In the genomic region with DNA sequence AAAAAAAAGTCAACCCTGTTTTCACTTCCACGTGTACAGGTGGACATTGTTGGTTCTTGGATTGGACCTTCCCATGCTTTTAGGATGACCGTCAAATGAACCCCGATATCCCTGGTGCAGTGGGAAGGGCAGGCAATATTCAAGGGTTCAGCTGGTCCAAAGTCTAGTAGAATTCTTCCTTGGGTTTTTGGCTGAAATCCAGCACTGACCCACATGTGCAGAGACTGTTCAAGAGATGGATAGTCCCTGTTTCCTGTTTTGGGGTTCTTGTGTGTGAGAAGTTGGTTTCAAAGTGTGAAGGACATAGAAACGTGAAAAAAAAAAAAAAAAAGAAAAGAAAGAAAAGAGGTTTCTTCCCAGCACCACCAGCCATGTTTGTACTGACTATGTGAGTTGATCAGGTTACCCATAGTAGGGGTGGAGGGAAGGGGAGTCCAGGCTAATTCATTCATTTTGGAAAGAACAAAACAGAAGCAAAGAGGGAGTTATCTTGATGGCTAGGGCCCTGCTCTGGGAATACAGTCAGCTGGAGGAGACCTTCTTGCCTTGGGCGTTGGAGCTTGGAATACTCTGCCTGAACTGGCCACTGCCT, we compare ENCODE assay signal across 24 mouse cellular contexts. TPM values are rescaled to one million over a fixed set of nuclear protein-coding genes. Genes with fewer than 3 reads are reported as not detected.
A peak's percentile ranks its signal among the peaks of the same experiment; 100 is the strongest.
DNase-seq lines count a peak whose midpoint lies in the region; ATAC-seq lines count a peak whose summit lies in the region.
"Had no signal": no experiment of that assay in that cellular context is flagged by ENCODE, and none has a peak within 500 bp of the region (broad histone marks: within the 10 kb centered on the region; RNA-seq: fewer than 3 reads in every experiment).

No protein-coding gene starts in this region.

- WGBS in liver, embryonic 11.5 days = 68% methylated on average over 5 of the region's 5 CpGs

- H3K9ac ChIP-seq in liver, embryonic 11.5 days (ENCODE audit: low read depth, low read length) = no peak overlapping the region
- H3K9ac ChIP-seq: embryonic facial prominence, embryonic 12.5 days; heart, embryonic 15.5 days; hindbrain, embryonic 13.5 days; limb, embryonic 12.5 days; liver, embryonic 13.5 days; lung, embryonic 15.5 days; midbrain, embryonic 13.5 days; neural tube, embryonic 15.5 days; stomach, embryonic 15.5 days had no signal

- H3K36me3 ChIP-seq in liver, embryonic 11.5 days (ENCODE audit: control insufficient read depth, insufficient read depth, low read length) = no peaks in the 10 kb centered on the region
- H3K36me3 ChIP-seq: embryonic facial prominence, embryonic 12.5 days; heart, embryonic 15.5 days; hindbrain, embryonic 13.5 days; limb, embryonic 12.5 days; liver, embryonic 13.5 days; lung, embryonic 15.5 days; midbrain, embryonic 13.5 days; neural tube, embryonic 15.5 days; stomach, embryonic 15.5 days had no signal

- H3K4me1 ChIP-seq in liver, embryonic 11.5 days (replicated peaks; ENCODE audit: control insufficient read depth, insufficient read depth, low read length) = peaks cover 6% of the 10 kb centered on the region

- no peak for ATAC-seq in liver, embryonic 11.5 days (replicated peaks; ENCODE audit: low FRiP score)
- ATAC-seq: forebrain, embryonic 14.5 days; intestine, embryonic 16.5 days; midbrain, embryonic 13.5 days; Patski had no signal

- H3K27me3 ChIP-seq in liver, embryonic 11.5 days (replicated peaks; ENCODE audit: control insufficient read depth, insufficient read depth, low read length) = peaks cover 15% of the 10 kb centered on the region
- H3K27me3 ChIP-seq: Patski had no signal

- no peak for DNase-seq in liver, embryonic 11.5 days (ENCODE audit: low spot score)
- DNase-seq in liver (no peak), 416B (ENCODE audit: low read depth) (peak; percentile 87), A20 (ENCODE audit: low read depth, low spot score) (peak; percentile 63)
- peak; percentile 27 to 51 for DNase-seq in natural killer cell, adult 2 months (ENCODE audit: low spot score in 2 of 2)
- no peak for DNase-seq in left cerebral cortex, postnatal 4 days
- DNase-seq: adrenal gland, postnatal 14 days; cerebellum, adult 18-20 months; embryo, embryonic 11 days; gastrocnemius, postnatal 14 days; liver, embryonic 13.5 days; retina, postnatal 1 day; right cerebral cortex, postnatal 14 days had no signal

- no peak overlapping the region for H3K4me3 ChIP-seq in liver, embryonic 11.5 days (ENCODE audit: low read depth, low read length)
- H3K4me3 ChIP-seq: embryonic facial prominence, embryonic 12.5 days; heart, embryonic 15.5 days; hindbrain, embryonic 13.5 days; limb, embryonic 12.5 days; liver, embryonic 13.5 days; lung, embryonic 15.5 days; midbrain, embryonic 13.5 days; neural tube, embryonic 15.5 days; stomach, embryonic 15.5 days had no signal

- no peaks in the 10 kb centered on the region for H3K9me3 ChIP-seq in liver, embryonic 11.5 days (ENCODE audit: control insufficient read depth, low read length)
- H3K9me3 ChIP-seq: embryonic facial prominence, embryonic 12.5 days; heart, embryonic 15.5 days; hindbrain, embryonic 13.5 days; limb, embryonic 12.5 days; liver, embryonic 13.5 days; lung, embryonic 15.5 days; midbrain, embryonic 13.5 days; neural tube, embryonic 15.5 days; stomach, embryonic 15.5 days had no signal

- no peak overlapping the region; the same call in 1 of the 2 replicates for H3K27ac ChIP-seq in liver, embryonic 11.5 days (ENCODE audit: low read depth, low read length)
- H3K27ac ChIP-seq: embryonic facial prominence, embryonic 12.5 days; heart, embryonic 15.5 days; hindbrain, embryonic 13.5 days; limb, embryonic 12.5 days; liver, embryonic 13.5 days; lung, embryonic 15.5 days; midbrain, embryonic 13.5 days; neural tube, embryonic 15.5 days; stomach, embryonic 15.5 days had no signal

- intact Hi-C loops in left cerebral cortex, postnatal 4 days (cut with DNase I) = no loop called here

- peak overlapping the region; percentile 14; the same call in 1 of the 2 replicates for H3K4me2 ChIP-seq in liver, embryonic 11.5 days
- H3K4me2 ChIP-seq: embryonic facial prominence, embryonic 12.5 days; heart, embryonic 15.5 days; hindbrain, embryonic 13.5 days; limb, embryonic 12.5 days; liver, embryonic 13.5 days; lung, embryonic 15.5 days; midbrain, embryonic 13.5 days; neural tube, embryonic 15.5 days; stomach, embryonic 15.5 days had no signal

RNA-seq across cellular contexts. Expression of a gene that starts 2.2 kb away (rescaled TPM):
- 14.8 and 17.4 TPM in 2 replicates for polyA plus RNA-seq in liver, embryonic 11.5 days (2014; fragmentation: Nextera tagmentation; extraction: Ambion mirVana)
- total RNA-seq in left cerebral cortex, postnatal 4 days (2021) = 1 to 10 TPM; 1.4 to 1.5 TPM

Comparison
In these comparisons a context has a peak if more than half of its experiments do, and no peak if none do; other contexts are left out.
1. DNase-seq: peak in 416B (single experiment), A20 (single experiment) and natural killer cell, adult 2 months (2 of 2); none in liver, embryonic 11.5 days (single experiment), liver (single experiment) and left cerebral cortex, postnatal 4 days (single experiment).